In genomic region chr7:89422650-89423049, GRCm38 (mm10) we compare ENCODE assay signal across 19 mouse cellular contexts. TPM values are rescaled to one million over a fixed set of nuclear protein-coding genes. Genes with fewer than 3 reads are reported as not detected.
DNase-seq lines count a peak whose midpoint lies in the region; ATAC-seq and TF ChIP-seq lines count a peak whose summit lies in the region.
"Had no signal": no experiment of that assay in that cellular context is flagged by ENCODE, and none has a peak within 500 bp of the region (broad histone marks: within the 10 kb centered on the region; RNA-seq: fewer than 3 reads in every experiment).

No protein-coding gene starts in this region.

- intact Hi-C loops in heart, postnatal 25 days (cut with DNase I) = no loop called here

- no peak for ATAC-seq in liver, postnatal 0 days
- ATAC-seq in liver, embryonic 11.5 days (replicated peaks; ENCODE audit: low FRiP score) = no peak
- ATAC-seq: forebrain, embryonic 16.5 days had no signal

- TF ChIP-seq CTCF in liver, postnatal 0 days (IDR thresholded peaks at IDR 0.05; ENCODE audit: low read depth) = no peak

- H3K4me2 ChIP-seq in liver, postnatal 0 days (ENCODE audit: low read depth, low read length) = no peak overlapping the region
- no peak overlapping the region for H3K4me2 ChIP-seq in liver, embryonic 11.5 days
- H3K4me2 ChIP-seq: embryonic facial prominence, embryonic 13.5 days; forebrain, embryonic 12.5 days; heart, embryonic 11.5 days; heart, embryonic 15.5 days had no signal

- H3K9me3 ChIP-seq in heart, embryonic 10.5 days = no peaks in the 10 kb centered on the region
- H3K9me3 ChIP-seq in liver, postnatal 0 days (ENCODE audit: low read length) = no peaks in the 10 kb centered on the region
- H3K9me3 ChIP-seq in liver, embryonic 11.5 days (ENCODE audit: control insufficient read depth, low read length) = no peaks in the 10 kb centered on the region
- H3K9me3 ChIP-seq: embryonic facial prominence, embryonic 13.5 days; forebrain, embryonic 12.5 days; heart, embryonic 15.5 days; hindbrain, embryonic 10.5 days had no signal

- WGBS in heart, embryonic 10.5 days = 34% methylated on average over 8 of the region's 8 CpGs
- WGBS in liver, postnatal 0 days (ENCODE audit: insufficient replicate concordance) = 37% methylated on average over 8 of the region's 8 CpGs
- 48% methylated on average over 8 of the region's 8 CpGs for WGBS in liver, embryonic 11.5 days

- no peaks in the 10 kb centered on the region for H3K36me3 ChIP-seq in heart, embryonic 10.5 days
- no peaks in the 10 kb centered on the region for H3K36me3 ChIP-seq in liver, postnatal 0 days (replicated peaks; ENCODE audit: insufficient read depth, low read length)
- H3K36me3 ChIP-seq in liver, embryonic 11.5 days (ENCODE audit: control insufficient read depth, insufficient read depth, low read length) = no peaks in the 10 kb centered on the region
- H3K36me3 ChIP-seq: embryonic facial prominence, embryonic 13.5 days; forebrain, embryonic 12.5 days; heart, embryonic 15.5 days; hindbrain, embryonic 10.5 days had no signal

- H3K4me3 ChIP-seq in heart, embryonic 10.5 days = no peak overlapping the region
- no peak overlapping the region for H3K4me3 ChIP-seq in liver, postnatal 0 days (ENCODE audit: low read depth, low read length)
- no peak overlapping the region for H3K4me3 ChIP-seq in liver, embryonic 11.5 days (ENCODE audit: low read depth, low read length)
- H3K4me3 ChIP-seq: embryonic facial prominence, embryonic 13.5 days; forebrain, embryonic 12.5 days; heart, embryonic 15.5 days; hindbrain, embryonic 10.5 days had no signal

- DNase-seq in heart, embryonic 10.5 days (ENCODE audit: low spot score) = peak; percentile 58
- no peak for DNase-seq in heart, postnatal 25 days (ENCODE audit: low spot score)
- DNase-seq in kidney, adult 9 months = peak; percentile 56
- no peak for DNase-seq in kidney, postnatal 4 days
- no peak for DNase-seq in liver, postnatal 0 days
- DNase-seq in liver, embryonic 11.5 days (ENCODE audit: low spot score) = no peak
- no peak for DNase-seq in left cerebral cortex, adult 11 months (ENCODE audit: low spot score)
- DNase-seq: cerebellum, adult 11 months; cerebellum, adult 8-10 months; cerebellum, postnatal 14 days; gastrocnemius, postnatal 10 days; heart, adult 18-20 months; heart, postnatal 14 days had no signal

- H3K9ac ChIP-seq in liver, postnatal 0 days (replicated peaks) = no peak overlapping the region
- no peak overlapping the region for H3K9ac ChIP-seq in liver, embryonic 11.5 days (ENCODE audit: low read depth, low read length)
- H3K9ac ChIP-seq: embryonic facial prominence, embryonic 13.5 days; forebrain, embryonic 12.5 days; heart, embryonic 15.5 days had no signal

- no peak overlapping the region for H3K27ac ChIP-seq in heart, embryonic 10.5 days
- peak overlapping the region; percentile 78; the same call in 1 of the 2 replicates for H3K27ac ChIP-seq in liver, postnatal 0 days (ENCODE audit: low read depth)
- no peak overlapping the region for H3K27ac ChIP-seq in liver, embryonic 11.5 days (ENCODE audit: low read depth, low read length)
- H3K27ac ChIP-seq: embryonic facial prominence, embryonic 13.5 days; forebrain, embryonic 12.5 days; heart, embryonic 15.5 days; hindbrain, embryonic 10.5 days had no signal

- TF ChIP-seq EP300 in liver, postnatal 0 days (IDR thresholded peaks at IDR 0.05; ENCODE audit: low read depth) = no peak

- H3K4me1 ChIP-seq in heart, embryonic 10.5 days = peaks cover 37% of the 10 kb centered on the region
- H3K4me1 ChIP-seq in liver, postnatal 0 days (ENCODE audit: insufficient read depth) = peaks cover 2% of the 10 kb centered on the region; the same call in 1 of the 2 replicates
- H3K4me1 ChIP-seq in liver, embryonic 11.5 days (replicated peaks; ENCODE audit: control insufficient read depth, insufficient read depth, low read length) = peaks cover 4% of the 10 kb centered on the region; the same call in 1 of the 2 replicates
- H3K4me1 ChIP-seq: forebrain, embryonic 12.5 days had no signal

- H3K27me3 ChIP-seq in heart, embryonic 10.5 days (ENCODE audit: insufficient read depth, poor library complexity, severe bottlenecking) = no peaks in the 10 kb centered on the region
- no peaks in the 10 kb centered on the region for H3K27me3 ChIP-seq in liver, postnatal 0 days (ENCODE audit: insufficient read depth, low read length)
- H3K27me3 ChIP-seq in liver, embryonic 11.5 days (replicated peaks; ENCODE audit: control insufficient read depth, insufficient read depth, low read length) = no peaks in the 10 kb centered on the region
- H3K27me3 ChIP-seq: forebrain, embryonic 12.5 days; heart, embryonic 15.5 days had no signal

RNA-seq across cellular contexts. Expression of gene Fzd4, which starts 18.5 kb away (rescaled TPM):
- polyA plus RNA-seq in heart, embryonic 10.5 days (2016; fragmentation: Nextera tagmentation; extraction: Ambion mirVana) = 9.2 and 9.7 TPM in 2 replicates
- total RNA-seq in heart, postnatal 25 days (2021) = 10 to 100 TPM; 29.0 to 35.7 TPM
- 4.5 and 4.7 TPM in 2 replicates for polyA plus RNA-seq in liver, postnatal 0 days (2015; fragmentation: Nextera tagmentation; extraction: Ambion mirVana)
- polyA plus RNA-seq in liver, embryonic 11.5 days (2014; fragmentation: Nextera tagmentation; extraction: Ambion mirVana) = 7.8 and 8.3 TPM in 2 replicates

RNA-seq across cellular contexts. Expression of gene Tmem135, which starts 18.6 kb away (rescaled TPM):
- polyA plus RNA-seq in heart, embryonic 10.5 days (2016; fragmentation: Nextera tagmentation; extraction: Ambion mirVana) = 29.2 and 30.1 TPM in 2 replicates
- total RNA-seq in heart, postnatal 25 days (2021) = 10 to 100 TPM; 42.5 to 49.6 TPM
- 31.7 and 32.4 TPM in 2 replicates for polyA plus RNA-seq in liver, postnatal 0 days (2015; fragmentation: Nextera tagmentation; extraction: Ambion mirVana)
- 27.0 and 28.9 TPM in 2 replicates for polyA plus RNA-seq in liver, embryonic 11.5 days (2014; fragmentation: Nextera tagmentation; extraction: Ambion mirVana)

Comparison
In these comparisons a context has a peak if more than half of its experiments do, and no peak if none do; other contexts are left out.
1. DNase-seq: peak in heart, embryonic 10.5 days (single experiment) and kidney, adult 9 months (single experiment); none in heart, postnatal 25 days (single experiment), kidney, postnatal 4 days (0 of 2), liver, postnatal 0 days (single experiment), liver, embryonic 11.5 days (single experiment) and left cerebral cortex, adult 11 months (single experiment).